Mouse (Mus musculus): ENCODE results near the gene Rin3.

Rin3 gene

DNA sequence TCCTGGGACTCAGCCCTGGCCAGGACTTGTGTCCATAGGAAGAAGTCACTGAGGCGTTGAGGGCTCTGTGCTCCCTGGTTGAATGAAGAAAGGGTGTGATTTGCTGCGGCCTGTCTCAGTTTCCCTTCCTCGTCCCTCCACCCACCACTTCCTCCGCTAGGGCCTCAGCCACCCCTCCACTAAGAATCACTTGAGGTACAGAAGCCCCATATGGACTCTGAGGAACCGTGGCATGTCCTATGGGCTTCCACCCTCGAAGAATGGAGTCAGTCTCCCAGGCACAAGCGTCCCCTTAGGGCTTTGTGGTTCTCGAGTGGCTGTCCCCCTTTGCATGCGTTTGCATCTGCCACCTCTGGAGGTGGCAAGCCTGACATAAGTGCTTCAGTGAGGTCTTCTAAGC lies 100.4 kb downstream of the Rin3 start:
- no peak for DNase-seq

DNA sequence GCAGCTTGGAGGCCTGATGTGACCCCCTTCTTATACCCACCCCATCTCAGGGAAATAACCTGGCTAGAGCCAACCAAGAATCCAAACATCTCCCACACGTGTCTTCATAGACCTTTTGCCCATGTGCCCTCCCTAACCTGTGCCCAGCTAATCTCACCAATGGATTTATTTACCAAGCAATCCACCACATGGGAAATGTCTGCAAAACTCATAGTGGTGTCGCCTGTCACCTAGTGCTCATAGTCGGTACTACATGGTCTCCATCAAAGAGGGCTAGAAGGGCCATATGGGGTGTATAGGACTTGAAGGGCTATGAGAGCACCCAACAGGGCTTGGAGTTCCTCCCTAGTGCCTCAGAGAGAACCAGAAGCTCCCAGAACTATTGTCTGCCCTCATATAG lies 102.0 kb downstream of the Rin3 start:
- DNase-seq, result peak; percentile 39

DNA sequence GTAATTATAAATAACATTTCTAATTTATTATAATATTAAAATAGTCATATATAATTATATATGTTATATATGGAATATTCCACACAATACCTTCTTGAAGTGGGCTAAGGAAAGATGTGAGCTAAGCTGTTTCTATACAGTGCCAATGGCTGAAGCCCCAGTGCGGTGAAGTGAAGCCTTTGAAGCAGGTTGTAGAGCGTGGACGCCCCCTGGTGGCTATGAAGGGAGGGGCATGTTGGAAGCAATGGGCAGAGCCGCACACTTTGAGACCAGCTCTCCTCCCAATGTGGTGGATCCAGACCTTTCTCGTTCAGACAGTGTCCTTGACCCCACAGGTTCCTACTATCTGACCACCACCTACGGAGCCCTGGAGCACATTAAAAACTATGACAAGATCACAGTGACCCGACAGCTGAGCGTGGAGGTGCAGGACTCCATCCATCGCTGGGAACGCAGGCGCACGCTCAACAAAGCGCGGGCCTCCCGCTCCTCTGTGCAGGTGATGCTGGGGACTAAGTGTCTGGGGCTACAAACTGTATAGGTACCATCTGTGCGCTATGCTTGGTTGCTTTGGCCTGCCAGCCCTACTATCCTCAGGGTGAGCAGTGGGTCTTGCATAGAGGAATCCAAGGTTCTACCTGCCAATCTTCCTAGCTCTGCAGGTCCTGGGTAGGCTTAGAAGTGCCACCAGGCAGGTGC lies 104.5 kb downstream of the Rin3 start:
- peak; percentile 84 for DNase-seq

DNA sequence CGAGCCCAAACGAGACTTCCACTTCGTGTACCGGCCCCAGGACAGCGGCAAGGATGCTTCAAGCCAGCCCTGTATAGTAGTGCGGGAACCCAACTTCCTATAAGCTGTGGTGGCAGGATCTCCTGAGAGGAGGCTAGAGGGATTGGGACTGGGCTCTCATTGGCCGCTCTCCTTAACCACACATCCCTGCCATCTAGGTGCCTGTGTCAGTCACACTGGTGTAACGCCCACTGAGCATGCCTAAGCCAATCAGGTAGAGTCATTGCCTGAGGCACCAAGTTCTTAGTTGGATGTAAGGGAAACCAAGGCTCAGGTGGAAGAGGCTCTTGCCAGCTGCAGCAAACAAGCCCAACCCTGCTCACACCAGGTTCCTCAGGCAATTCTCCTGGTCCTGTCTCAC lies 107.2 kb downstream of the Rin3 start:
- DNase-seq, result no peak

DNA sequence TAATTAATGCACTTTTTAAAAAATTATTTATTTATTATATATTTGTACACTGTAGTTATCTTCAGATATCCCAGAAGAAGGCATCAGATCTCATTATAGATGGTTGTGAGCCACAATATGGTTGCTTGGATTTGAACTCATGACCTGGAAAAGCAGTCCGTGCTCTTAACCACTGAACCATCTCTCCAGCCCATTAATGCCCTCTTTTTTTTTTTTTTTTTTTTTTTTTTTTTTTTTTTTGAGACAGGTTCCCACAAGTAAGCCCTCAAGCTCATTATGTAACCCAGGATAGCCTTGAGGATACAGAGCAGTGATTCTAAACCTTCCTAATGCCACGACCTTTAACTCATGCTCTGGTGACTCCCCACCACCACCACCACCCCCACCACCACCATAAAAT lies 108.3 kb downstream of the Rin3 start:
- DNase-seq, result no peak

DNA sequence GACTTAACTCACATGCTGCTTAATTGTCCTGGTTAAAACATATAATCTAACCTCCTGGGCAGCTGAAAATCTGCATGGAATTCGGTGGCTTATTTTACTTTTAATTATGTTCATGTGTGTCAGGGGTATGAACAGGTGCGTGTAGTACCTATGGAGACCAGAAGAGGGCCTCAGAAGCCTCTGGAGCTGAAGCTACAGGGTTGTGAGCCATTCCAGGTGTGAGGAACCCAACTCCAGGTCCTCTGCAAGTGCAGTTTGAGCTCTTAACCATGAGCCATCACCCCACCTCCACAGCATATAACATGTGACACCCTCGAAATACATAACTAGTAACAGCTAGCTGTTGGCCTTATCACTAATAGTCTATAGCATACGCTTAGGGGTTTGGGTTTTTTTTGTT lies 109.1 kb downstream of the Rin3 start:
- peak; percentile 33 for DNase-seq

DNA sequence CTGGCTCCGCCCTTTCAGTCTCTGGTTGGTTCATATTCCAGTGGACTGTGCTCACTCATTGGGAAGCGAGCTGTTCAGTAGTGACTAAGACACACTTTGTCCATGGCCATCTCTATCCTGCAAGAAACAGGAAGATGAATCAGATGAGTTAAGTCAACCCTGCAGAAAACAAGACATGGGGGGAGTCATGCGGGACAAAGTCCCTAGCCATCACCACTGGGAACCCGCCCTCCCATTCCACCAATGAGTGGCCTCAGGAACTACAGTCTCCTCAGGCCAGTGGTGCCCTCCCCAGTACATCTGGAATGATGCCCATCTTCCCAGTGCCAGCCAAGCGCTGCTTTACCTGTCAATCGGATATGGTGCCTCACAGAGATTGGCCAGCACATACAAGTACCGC lies 111.6 kb downstream of the Rin3 start:
- no peak for DNase-seq

DNA sequence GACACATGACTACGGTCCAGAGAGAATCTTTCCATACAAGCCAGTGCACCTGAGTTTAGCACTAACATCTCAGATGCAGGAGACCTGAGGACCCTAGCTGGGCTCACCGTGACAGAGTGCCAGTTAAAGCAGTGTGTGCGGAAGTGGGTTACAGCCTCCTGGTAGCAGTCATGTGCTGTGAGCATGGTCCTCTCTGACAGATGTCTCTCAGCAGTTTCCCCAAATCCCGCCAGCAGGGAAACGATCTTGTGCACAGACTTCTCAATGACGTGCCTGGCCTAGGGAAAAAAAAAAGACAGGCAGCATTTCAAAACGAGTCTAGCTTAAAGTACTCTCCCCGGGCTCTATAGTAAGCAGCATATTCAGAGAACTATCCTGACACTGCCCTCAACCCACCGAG lies 112.7 kb downstream of the Rin3 start:
- DNase-seq, result no peak

DNA sequence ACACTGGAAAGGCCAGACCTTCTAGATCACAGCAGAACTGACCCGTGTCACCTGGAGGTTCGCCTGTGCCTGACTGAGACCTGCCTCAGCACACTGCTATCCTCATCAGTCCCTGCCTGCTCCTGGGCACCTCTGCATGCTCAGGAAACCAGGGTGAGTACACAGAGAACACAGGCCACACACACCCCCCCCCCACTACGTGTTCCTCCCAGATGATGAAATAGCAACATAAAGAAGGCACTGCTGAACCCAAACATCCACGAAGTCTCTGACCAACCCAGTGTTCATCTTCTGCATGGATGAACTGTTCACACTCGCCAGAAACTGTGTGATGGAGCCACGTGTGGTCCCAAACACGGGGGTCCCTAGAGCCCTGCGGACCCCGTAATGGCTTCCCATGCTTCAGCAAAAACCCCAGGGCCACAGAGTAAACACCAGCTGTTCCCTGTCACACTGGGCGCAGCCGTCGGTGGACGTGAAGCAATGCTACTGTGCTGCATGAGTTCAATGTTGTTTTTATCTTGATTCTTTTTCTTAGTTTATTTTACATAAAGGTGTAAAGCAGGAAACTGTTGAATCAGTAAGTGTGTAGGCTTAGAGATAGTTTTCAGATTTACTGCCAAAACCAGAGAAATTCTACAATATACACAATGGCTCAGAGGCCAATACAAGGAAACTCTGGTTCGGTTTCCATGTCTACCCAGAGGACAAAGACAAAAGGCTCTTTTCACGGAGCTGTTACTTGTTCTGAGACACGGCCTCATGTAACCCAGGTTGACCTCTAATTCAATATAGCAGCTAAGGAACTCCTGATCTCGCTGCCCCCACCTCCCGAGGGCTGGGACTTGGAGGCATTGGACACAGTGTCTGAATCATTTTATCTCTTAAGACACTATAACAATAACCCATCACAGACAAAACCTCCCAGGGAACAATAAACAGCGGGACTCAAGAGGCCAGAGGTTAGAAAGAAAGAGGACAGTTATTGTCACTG lies 113.4 kb downstream of the Rin3 start:
- DNase-seq, result no peak

DNA sequence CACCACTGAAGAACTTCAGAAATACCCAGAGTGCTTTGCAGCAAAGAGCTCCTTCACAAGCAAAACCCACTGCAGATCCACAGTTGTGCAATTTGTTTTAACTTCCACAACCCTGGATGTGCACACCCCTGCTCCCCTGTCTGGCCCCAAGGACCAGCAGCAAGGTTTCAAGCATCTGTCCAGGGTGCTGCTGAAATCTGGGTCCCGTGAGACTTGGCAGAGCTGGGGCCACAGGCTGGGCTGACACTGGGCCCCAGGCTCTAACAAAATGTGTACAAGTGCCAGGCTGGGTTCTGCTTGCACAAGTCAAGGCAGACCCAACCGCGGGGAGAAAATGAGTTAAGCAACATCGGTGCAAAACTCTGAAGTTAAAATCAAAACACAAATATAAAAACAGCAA lies 115.7 kb downstream of the Rin3 start:
- no peak for DNase-seq

DNA sequence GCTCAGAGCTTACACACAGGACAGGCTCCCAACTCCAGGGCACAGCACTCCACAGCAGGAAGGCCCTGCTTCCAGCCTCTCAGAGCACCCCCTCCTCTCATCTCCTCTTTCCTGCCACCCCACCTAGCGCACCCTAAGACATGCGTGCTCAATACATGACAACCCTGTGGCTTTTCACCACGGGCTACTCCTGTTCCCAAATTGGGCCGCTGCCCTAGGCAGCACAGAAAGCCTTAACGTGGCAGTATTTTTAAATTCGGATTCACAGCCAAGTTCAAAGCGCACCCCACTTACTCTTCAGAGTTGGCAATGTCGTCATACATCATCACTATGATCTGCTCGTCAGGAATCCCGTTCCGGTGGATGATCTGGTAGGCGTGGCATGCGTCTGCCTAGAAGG lies 130.3 kb downstream of the Rin3 start:
- no peak for DNase-seq

DNA sequence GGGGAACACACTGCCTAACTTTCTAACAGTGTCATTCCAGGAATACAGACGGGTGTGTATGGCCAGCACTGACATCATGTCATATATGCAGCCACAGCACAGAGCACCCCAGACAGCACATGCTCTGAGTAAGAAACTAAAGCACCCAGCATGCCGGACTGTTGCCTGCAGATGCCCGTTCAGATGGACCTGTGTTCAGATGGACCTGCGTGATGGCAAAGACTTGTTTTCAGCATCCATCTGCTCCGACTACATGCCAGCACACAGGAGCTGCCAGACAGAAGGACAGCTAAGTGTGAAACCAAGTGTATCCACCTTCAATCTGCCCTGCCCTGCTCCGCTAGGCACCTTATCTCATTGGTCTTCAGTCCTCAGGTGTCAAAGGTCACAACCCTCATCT lies 131.8 kb downstream of the Rin3 start:
- DNase-seq, result no peak

DNA sequence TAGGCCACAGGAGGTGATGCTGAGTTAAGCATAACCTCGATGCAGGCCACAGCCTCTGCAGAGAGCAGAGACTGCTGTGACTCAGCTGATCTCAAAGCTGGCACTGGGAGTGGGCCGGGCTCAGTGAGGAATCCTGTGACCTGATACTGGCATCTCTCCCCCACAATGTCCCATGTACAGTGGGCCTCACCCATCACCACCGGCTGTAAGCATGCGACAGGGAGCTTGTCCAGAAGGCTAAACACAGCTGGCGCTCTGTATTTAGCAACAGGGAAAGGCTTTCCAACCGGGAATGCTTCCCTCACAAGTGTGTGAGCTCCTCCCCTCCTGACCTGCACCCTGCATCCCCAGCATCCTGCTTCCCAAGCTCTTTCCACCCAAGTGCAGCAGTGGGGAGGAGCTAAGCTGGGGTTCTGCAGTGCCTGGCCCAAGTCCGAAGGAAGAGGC lies 133.6 kb downstream of the Rin3 start:
- DNase-seq, result no peak

DNA sequence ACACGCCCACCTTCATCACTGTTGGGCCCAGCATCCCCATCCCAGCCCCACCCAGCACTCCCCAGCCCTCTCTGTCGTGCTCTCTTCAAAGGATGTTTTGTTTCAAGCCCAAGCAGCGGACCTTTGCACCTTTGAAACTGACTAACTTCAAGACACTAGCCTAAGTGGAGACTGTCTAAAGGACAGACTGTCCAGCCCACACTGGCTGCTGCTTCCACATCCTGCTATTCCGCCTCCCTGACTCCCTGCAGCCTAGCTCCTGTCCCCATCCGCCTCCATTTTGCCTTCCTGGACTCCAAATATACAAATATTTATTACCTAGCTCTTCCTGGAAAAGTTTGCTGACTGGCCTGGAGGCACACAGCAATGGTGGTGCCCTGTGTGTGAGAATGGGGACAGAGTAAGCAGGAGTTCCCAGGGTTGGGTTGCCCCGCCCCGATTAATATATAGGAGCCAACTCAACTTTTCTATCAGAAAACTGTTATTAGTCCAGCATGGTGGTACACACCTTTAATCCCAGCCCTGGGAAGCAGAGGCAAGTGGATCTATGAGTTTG lies 134.2 kb downstream of the Rin3 start:
- DNase-seq, result no peak

DNA sequence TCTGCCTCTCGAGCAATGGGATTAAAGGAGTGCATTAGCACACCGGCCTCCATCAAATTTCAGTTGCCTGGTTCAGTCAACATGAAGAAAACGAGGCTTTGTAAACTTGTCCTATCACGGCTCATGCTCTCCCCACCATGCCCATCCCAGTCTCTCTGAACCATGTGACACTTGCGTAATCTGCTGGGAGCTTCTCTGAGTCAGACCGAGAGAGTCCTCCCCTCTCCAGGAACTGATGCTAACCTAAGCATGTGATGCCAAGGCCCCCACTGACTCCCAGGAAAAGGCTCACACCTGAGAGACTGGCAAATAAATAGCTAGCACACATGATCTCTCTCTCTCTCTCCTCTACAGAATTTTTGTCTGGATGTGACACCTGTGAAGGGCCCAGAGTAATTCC lies 134.9 kb downstream of the Rin3 start:
- no peak for DNase-seq

DNA sequence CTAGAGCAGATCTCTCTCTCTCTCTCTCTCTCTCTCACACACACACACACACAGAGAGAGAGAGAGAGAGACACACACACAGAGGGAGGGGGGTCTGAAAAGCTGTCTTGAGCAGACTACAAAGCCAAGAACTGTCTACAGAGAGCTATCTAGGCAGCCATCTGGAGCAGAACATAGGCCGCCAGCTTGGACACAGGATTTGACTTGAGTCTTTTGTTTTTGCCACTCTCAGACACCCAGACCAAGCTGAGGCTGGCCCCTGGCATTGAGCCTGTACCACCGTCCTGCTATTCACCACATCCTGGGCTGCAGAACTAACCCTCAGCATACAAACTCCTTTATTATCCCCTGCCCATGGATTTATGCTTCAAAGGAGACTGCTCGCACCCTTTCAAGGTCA lies 136.7 kb downstream of the Rin3 start:
- DNase-seq, result no peak

DNA sequence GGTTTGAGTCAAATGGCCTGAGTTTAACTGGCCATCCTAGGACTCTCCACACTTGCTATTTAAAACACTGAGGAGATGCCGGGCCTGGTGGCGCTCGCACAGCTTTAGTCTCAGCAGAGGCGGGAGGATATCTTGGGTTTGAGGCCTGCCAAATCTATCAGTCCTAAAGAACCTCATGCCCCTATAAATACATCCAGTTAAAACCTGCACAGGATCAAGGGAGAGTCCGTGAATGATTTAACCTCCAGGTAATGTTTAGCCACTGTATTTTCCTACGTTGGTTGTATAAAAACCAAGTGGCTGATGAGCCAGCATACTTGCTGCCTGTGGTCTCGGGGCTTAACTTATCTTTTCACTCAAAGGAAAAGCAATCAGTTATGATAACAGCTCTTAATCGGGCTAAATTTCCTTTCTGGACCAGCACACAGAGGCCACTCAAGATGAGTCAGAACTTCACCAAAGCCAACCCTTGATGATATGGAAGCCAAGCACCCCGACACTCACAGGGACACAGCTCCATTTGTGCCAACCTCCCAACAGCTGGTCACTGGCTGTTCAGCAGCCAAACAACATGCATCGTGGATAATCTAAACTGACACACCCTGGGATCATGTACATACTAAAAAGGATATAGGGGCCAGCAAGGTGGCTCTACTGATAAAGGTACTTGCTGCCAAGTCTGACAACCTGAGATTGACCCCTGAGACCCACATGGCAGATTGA lies 137.5 kb downstream of the Rin3 start:
- no peak for DNase-seq

DNA sequence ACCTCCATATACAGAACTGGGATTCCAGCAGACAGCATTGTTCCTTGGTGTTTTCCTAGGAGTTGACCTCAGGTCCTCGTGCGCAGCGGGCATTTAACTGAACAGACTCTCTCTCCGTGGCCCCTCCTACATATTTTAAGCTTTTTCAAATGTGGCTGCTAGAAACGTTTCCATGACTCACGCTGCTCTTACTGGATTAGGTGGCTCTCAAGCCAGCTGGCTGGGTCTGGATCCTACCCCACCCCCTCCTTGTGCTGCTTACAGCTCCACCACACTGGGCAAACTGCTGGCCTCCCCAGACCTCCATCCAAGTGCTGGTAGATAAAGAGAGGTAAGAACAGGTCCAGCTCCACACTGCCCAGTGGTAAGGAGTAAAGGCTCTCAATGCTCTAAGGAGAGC lies 139.2 kb downstream of the Rin3 start:
- no peak for DNase-seq

DNA sequence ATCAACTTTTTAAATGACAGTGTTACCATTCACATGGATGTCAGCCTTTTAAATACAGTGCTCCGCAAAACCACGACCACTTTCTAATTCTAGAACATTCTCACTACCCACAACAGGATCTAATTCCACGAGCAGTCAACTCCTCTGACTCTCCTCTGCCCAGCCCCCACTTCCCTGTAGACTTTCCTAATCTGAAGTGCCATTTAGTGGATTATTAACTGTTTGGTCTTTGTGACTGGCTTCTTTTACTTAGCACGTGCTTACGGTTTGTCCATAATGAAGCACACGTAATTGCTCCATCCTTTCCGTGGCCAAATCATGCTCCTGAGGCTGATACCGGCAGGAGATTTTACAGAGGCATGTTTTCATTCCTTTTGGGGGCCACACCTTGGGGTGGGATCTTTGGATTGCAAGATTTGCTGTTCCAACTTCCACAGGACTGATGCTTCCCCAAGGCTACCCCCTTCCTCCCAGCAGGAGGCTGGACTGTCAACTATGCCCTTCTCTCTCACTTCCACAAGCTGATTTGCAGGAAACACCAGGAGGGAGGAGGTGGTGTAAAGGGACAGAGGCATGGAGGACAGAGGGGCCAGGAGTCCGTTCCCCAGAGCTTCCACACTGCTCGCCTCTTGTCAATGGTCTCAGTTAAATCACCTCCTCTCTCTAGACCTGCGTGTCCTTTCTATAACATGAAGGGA lies 139.9 kb downstream of the Rin3 start:
- DNase-seq, result no peak

DNA sequence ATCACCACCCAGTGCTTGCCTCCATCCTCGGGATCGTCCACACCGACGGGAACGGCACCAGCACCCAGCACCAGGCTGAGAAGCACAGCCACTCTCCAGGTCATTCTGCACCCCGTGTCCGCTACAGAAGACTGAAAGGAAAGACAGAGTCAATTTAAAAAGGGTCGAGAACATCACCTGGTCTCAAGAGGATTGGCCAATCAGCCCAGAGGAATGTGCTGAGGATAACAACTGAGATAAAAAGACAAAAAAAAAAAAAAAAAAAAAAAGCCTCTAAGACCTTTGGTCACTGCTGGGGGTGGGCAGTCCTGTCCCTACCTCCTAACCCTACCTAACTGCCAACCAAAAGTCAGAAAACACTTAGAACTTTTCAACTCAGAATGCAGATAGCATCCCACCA lies 140.8 kb downstream of the Rin3 start:
- DNase-seq, result no peak

DNA sequence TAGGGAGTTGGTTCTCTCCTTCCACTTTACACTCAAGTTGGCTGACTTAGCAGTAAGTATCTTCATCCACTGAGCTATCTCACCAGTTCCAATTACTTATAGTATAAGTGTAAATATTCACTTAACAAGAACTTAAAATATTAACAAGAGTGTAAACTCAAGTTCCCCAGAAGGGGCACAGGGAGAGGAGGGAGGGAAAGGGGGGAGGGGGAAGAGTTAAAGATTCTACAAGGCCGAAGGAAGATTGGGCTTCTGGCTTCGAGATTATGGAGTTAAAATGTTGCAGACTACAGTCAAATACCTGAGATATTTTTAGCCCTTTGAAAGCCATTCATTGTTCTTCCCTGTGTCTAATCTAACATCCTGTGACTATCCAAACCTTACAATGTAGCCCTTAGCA lies 141.6 kb downstream of the Rin3 start:
- DNase-seq, result no peak

DNA sequence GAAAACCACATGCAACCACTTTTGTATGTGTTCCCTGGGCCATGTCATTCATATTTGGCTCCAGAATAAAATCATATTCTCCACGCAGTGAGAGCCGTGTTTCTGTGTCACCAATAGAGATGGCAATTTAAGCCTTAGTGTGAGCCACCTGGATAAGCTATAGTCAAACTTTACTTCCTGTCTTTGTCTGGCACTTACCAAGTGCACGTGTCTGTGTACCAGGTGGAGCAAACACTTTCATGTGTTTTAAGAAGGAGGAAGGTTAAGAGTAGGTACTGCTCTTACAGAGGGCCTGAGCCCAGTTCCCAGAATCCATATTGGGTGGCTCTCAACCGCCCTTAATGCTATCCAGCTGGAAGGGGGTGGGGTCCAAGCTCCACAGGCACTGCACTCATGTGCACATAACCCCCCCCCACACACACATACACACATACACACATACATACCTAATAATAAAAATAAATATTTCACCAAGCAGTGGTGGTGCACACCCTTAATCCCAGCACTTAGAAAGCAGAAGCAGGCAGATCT lies 142.3 kb downstream of the Rin3 start:
- peak; percentile 33 for DNase-seq
